Mouse (Mus musculus) stomach, postnatal 0 days (tissue): ENCODE data around the gene Cd248.

Experiments used
- CTCF ChIP-seq: IDR thresholded peaks from 2 replicates; pipeline ENCODE4 v1.5.1; 2016; ENCODE audit warnings: antibody characterized with exemption, low read depth, mild to moderate bottlenecking, moderate library complexity
- EP300 ChIP-seq: optimal IDR thresholded peaks from 2 replicates; pipeline ENCODE3; 2016; ENCODE audit warnings: antibody characterized with exemption

GRCm38 (mm10) chr19:5072389-5073019, 4.6 kb downstream of the Cd248 start:
- TF ChIP-seq CTCF, result no peak; the same call in 1 of the 2 replicates
- no peak for TF ChIP-seq EP300
